Mouse (Mus musculus): ENCODE data around the gene Rbmx. TPM values are rescaled to one million over a fixed set of nuclear protein-coding genes. Genes with fewer than 3 reads are reported as not detected.
A peak's percentile ranks its signal among the peaks of the same experiment; 100 is the strongest.

Gene Rbmx
- 137 and 143 TPM in 2 replicates for polyA plus RNA-seq (2015; fragmentation: Nextera tagmentation; extraction: Ambion mirVana)

DNA sequence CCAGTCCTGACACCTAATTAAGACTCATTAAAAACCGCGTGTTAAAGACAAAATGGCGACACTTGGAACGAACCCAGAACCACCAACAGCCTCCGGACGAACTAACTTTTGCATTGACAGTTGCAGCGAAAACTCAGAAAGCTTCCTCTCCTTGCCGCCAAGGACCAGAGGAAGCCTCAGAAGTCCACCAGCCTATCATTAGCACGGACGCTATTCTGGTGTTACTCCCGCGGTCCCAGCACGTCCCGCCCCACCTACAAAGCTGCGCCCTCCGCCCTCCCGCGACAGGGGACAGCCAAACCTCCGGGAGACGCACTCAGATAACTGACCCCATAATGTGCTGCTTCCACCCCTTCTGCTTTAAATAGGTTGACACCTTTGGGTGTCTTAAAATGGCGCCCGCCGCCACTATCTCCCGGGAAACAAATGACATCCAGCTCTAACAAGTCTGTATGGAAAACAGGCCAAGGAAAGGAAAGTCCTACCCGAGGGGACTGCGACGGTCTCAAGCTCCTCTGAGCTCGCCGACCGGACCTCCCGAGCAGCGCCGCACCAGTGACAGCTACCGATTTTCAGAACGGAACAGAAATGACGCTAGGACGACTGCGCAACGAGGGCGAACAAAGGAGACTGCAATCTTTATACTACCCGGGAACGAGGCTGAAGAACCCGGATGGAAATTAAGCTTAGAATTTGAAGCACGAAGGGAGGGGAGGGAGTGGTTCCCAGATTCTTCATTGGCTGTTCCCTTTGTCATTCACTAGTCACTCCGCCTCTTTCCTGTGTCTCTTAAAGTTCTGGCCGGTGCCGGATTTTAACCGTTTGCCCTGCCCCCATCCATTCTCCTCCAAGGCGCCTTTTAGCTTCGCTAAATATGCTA lies at the start of gene Rbmx:
Rbmx (minus strand) TSS at position 670 of the 880 bp plus-strand sequence.
- WGBS = 19% methylated on average over 50 of the region's 50 CpGs
- Histone ChIP-seq H3K36me3 (ENCODE audit: insufficient read depth, low read length) (peaks cover 9% of the 10 kb centered on the region; the same call in 1 of the 2 replicates), H3K27ac (ENCODE audit: low read length) (peak within 1 kb of the TSS; percentile 85), H3K9me3 (ENCODE audit: low read length) (no peaks in the 10 kb centered on the region), H3K4me1 (ENCODE audit: insufficient read depth, low read length) (no peaks in the 10 kb centered on the region), H3K4me2 (replicated peaks; ENCODE audit: low read depth, low read length) (peak within 1 kb of the TSS; percentile 45), H3K9ac (replicated peaks; ENCODE audit: low read length) (peak within 1 kb of the TSS; percentile 73), H3K4me3 (ENCODE audit: low read length) (peak within 1 kb of the TSS; percentile 62), H3K27me3 (ENCODE audit: insufficient read depth, low read length) (no peaks in the 10 kb centered on the region)
- ATAC-seq (ENCODE audit: low FRiP score, low TSS enrichment) = peak; percentile 95

DNA sequence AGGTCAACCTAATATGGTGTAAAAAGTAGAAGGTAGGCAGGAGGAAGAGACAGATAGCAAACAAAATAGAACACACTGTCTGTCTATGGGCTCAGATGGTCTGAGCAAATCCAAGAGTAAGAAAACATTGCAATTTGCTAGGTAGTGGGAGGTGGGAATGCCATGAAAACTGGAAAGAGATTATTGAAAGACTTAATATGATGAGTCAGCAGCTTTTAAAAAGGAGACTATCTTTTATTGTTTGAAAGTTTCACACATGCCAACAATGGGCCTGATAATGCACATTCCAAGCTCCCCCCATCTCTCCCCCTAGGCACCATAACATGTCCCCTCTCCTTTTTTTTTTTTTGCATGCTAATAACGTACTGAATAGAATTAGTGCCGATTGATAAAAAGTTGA lies 41.1 kb upstream of the Rbmx start:
- no peaks in the 10 kb centered on the region for H3K27me3 ChIP-seq (ENCODE audit: insufficient read depth, low read length)
- no peaks in the 10 kb centered on the region for H3K4me1 ChIP-seq (ENCODE audit: insufficient read depth, low read length)
- no peak overlapping the region for H3K4me3 ChIP-seq (ENCODE audit: low read length)
- H3K36me3 ChIP-seq (ENCODE audit: insufficient read depth, low read length) = no peaks in the 10 kb centered on the region
- 88% methylated on average over 2 of the region's 2 CpGs for WGBS
- no peaks in the 10 kb centered on the region for H3K9me3 ChIP-seq (ENCODE audit: low read length)
- no peak overlapping the region for H3K27ac ChIP-seq (ENCODE audit: low read length)
- no peak overlapping the region for H3K9ac ChIP-seq (replicated peaks; ENCODE audit: low read length)
- H3K4me2 ChIP-seq (replicated peaks; ENCODE audit: low read depth, low read length) = no peak overlapping the region
- no peak for ATAC-seq (ENCODE audit: low FRiP score, low TSS enrichment)

DNA sequence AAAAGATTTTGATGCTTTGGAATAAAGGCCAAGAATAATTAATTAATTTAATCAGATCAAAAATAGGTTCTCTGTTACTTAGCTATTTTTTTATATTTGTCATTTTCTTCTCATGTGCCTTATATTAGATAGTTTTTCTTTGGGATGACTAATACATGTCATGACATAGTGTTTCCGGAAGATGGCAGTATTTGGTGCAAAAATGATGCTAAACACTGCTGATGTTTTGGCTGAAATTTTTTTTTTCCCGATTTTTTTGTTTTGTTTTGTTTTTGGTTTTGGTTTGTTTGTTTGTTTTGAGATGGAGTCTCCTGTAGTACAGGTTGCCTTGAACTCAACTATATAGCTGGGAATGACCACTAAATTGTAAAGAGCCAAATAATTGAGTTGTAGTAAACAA lies 38.8 kb upstream of the Rbmx start:
- no peaks in the 10 kb centered on the region for H3K9me3 ChIP-seq (ENCODE audit: low read length)
- no peaks in the 10 kb centered on the region for H3K4me1 ChIP-seq (ENCODE audit: insufficient read depth, low read length)
- H3K4me2 ChIP-seq (replicated peaks; ENCODE audit: low read depth, low read length) = no peak overlapping the region
- no peaks in the 10 kb centered on the region for H3K27me3 ChIP-seq (ENCODE audit: insufficient read depth, low read length)
- no peaks in the 10 kb centered on the region for H3K36me3 ChIP-seq (ENCODE audit: insufficient read depth, low read length)
- H3K9ac ChIP-seq (replicated peaks; ENCODE audit: low read length) = no peak overlapping the region
- H3K4me3 ChIP-seq (ENCODE audit: low read length) = no peak overlapping the region
- H3K27ac ChIP-seq (ENCODE audit: low read length) = no peak overlapping the region
- no peak for ATAC-seq (ENCODE audit: low FRiP score, low TSS enrichment)
- WGBS = 7% methylated on average over 2 of the region's 2 CpGs

GRCm38 (mm10) chrX:57408769-57409168 lies 15.9 kb upstream of the Rbmx start, which contains the start of gene Gm364:
Gene Gm364 (plus strand): TSS chrX:57409154.
- Histone ChIP-seq H3K9ac (replicated peaks; ENCODE audit: low read length) (no peak within 1 kb of the TSS), H3K4me3 (ENCODE audit: low read length) (no peak within 1 kb of the TSS), H3K4me1 (ENCODE audit: insufficient read depth, low read length) (no peaks in the 10 kb centered on the region), H3K4me2 (replicated peaks; ENCODE audit: low read depth, low read length) (no peak within 1 kb of the TSS), H3K36me3 (ENCODE audit: insufficient read depth, low read length) (no peaks in the 10 kb centered on the region), H3K27ac (ENCODE audit: low read length) (no peak within 1 kb of the TSS), H3K27me3 (ENCODE audit: insufficient read depth, low read length) (no peaks in the 10 kb centered on the region), H3K9me3 (ENCODE audit: low read length) (no peaks in the 10 kb centered on the region)
- ATAC-seq (ENCODE audit: low FRiP score, low TSS enrichment) = no peak
- 87% methylated on average over 12 of the region's 12 CpGs for WGBS

- Histone ChIP-seq H3K9me3 (ENCODE audit: low read length) (no peaks in the 10 kb centered on the region), H3K9ac (replicated peaks; ENCODE audit: low read length) (no peak overlapping the region), H3K27me3 (ENCODE audit: insufficient read depth, low read length) (no peaks in the 10 kb centered on the region), H3K4me2 (replicated peaks; ENCODE audit: low read depth, low read length) (no peak overlapping the region), H3K36me3 (ENCODE audit: insufficient read depth, low read length) (no peaks in the 10 kb centered on the region), H3K27ac (ENCODE audit: low read length) (no peak overlapping the region), H3K4me1 (ENCODE audit: insufficient read depth, low read length) (no peaks in the 10 kb centered on the region), H3K4me3 (ENCODE audit: low read length) (no peak overlapping the region)
- no peak for ATAC-seq (ENCODE audit: low FRiP score, low TSS enrichment)
Measured at GRCm38 (mm10) chrX:57403651-57404050, 10.8 kb upstream of the Rbmx start.

GRCm38 (mm10) chrX:57401388-57401787 lies 8.6 kb upstream of the Rbmx start:
- Histone ChIP-seq H3K9ac (replicated peaks; ENCODE audit: low read length) (no peak overlapping the region), H3K27me3 (ENCODE audit: insufficient read depth, low read length) (no peaks in the 10 kb centered on the region), H3K27ac (ENCODE audit: low read length) (no peak overlapping the region), H3K4me1 (ENCODE audit: insufficient read depth, low read length) (no peaks in the 10 kb centered on the region), H3K4me3 (ENCODE audit: low read length) (no peak overlapping the region), H3K4me2 (replicated peaks; ENCODE audit: low read depth, low read length) (no peak overlapping the region), H3K9me3 (ENCODE audit: low read length) (no peaks in the 10 kb centered on the region), H3K36me3 (ENCODE audit: insufficient read depth, low read length) (no peaks in the 10 kb centered on the region)
- WGBS = 71% methylated on average over 1 of the region's 1 CpGs
- ATAC-seq (ENCODE audit: low FRiP score, low TSS enrichment) = no peak

GRCm38 (mm10) chrX:57393412-57393811 lies 576 bp upstream of the Rbmx start:
- Histone ChIP-seq H3K27me3 (ENCODE audit: insufficient read depth, low read length) (no peaks in the 10 kb centered on the region), H3K27ac (ENCODE audit: low read length) (no peak overlapping the region), H3K9ac (replicated peaks; ENCODE audit: low read length) (peak overlapping the region; percentile 54; the same call in 1 of the 2 replicates), H3K4me1 (ENCODE audit: insufficient read depth, low read length) (no peaks in the 10 kb centered on the region), H3K4me3 (ENCODE audit: low read length) (no peak overlapping the region), H3K9me3 (ENCODE audit: low read length) (no peaks in the 10 kb centered on the region), H3K4me2 (replicated peaks; ENCODE audit: low read depth, low read length) (peak overlapping the region; percentile 42), H3K36me3 (ENCODE audit: insufficient read depth, low read length) (peaks cover 8% of the 10 kb centered on the region; the same call in 1 of the 2 replicates)
- 40% methylated on average over 7 of the region's 7 CpGs for WGBS
- ATAC-seq (ENCODE audit: low FRiP score, low TSS enrichment) = no peak

DNA sequence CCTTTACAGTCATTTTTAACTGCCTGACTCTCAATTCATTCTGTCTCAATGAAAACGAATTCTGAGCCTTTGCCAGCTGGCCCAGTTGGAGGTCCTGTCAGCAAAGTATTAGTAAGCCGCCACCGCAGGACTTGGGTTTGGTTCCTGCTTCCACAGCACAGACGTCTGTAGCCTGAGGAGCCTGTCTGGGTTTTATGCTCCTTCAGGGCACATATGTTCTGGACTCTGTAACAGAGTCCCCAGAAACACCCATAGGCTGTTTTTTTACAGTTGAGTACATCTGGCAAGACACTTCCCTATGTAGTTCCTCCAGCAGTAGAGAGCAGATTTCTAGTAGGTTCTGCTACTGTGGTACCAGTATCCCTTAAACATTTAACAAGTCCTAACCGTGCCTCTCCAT lies 11.9 kb downstream of the Rbmx start:
- ATAC-seq (ENCODE audit: low FRiP score, low TSS enrichment) = no peak
- Histone ChIP-seq H3K4me3 (ENCODE audit: low read length) (no peak overlapping the region), H3K9ac (replicated peaks; ENCODE audit: low read length) (no peak overlapping the region), H3K4me1 (ENCODE audit: insufficient read depth, low read length) (no peaks in the 10 kb centered on the region), H3K9me3 (ENCODE audit: low read length) (no peaks in the 10 kb centered on the region), H3K4me2 (replicated peaks; ENCODE audit: low read depth, low read length) (no peak overlapping the region), H3K27ac (ENCODE audit: low read length) (no peak overlapping the region), H3K36me3 (ENCODE audit: insufficient read depth, low read length) (peaks cover 45% of the 10 kb centered on the region), H3K27me3 (ENCODE audit: insufficient read depth, low read length) (no peaks in the 10 kb centered on the region)
- WGBS = 81% methylated on average over 5 of the region's 5 CpGs

DNA sequence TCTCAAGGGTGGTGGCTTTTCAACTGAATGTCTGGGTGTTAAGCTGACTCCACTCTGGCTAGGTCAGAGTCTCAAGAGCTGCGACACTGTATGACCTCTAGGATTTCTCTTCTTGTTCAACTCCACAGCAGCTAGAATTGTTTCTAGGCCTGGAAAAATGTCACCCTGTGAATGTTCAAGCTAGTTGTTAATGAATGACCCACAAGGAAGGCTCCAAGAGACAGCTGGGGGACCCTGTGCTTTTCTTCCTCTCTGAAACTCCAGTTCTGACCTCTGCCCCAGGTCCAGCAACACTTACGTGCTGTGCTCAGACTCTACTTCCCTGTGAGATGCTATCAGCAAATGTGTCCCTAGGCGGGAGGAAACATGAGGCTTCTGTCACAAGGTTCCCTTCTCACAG lies 14.3 kb downstream of the Rbmx start:
- WGBS = 78% methylated on average over 3 of the region's 3 CpGs
- peak; percentile 71; the same call in 1 of the 2 replicates for ATAC-seq (ENCODE audit: low FRiP score, low TSS enrichment)
- Histone ChIP-seq H3K9ac (replicated peaks; ENCODE audit: low read length) (no peak overlapping the region), H3K9me3 (ENCODE audit: low read length) (no peaks in the 10 kb centered on the region), H3K4me3 (ENCODE audit: low read length) (no peak overlapping the region), H3K4me1 (ENCODE audit: insufficient read depth, low read length) (no peaks in the 10 kb centered on the region), H3K36me3 (ENCODE audit: insufficient read depth, low read length) (peaks cover 30% of the 10 kb centered on the region), H3K27me3 (ENCODE audit: insufficient read depth, low read length) (no peaks in the 10 kb centered on the region), H3K4me2 (replicated peaks; ENCODE audit: low read depth, low read length) (no peak overlapping the region), H3K27ac (ENCODE audit: low read length) (no peak overlapping the region)

DNA sequence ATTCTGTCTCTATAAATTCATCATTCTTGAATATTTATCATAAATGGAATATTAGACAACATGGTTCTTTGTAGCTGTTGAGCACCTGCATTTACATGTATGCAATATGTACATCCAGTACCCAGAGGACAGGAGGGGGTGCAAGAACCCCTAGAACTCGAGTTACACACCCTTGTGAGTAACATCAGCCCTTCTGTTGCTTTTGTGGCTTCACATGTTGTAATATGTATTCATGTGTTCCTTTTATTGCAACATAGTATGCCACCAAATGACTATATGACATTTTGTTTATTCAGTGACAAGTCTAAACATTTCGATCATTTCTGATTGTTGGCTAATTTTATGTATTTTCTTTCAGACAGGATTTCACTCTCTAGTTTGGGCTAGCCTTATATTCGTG lies 15.7 kb downstream of the Rbmx start:
- Histone ChIP-seq H3K4me1 (ENCODE audit: insufficient read depth, low read length) (no peaks in the 10 kb centered on the region), H3K36me3 (ENCODE audit: insufficient read depth, low read length) (peaks cover 26% of the 10 kb centered on the region), H3K27ac (ENCODE audit: low read length) (no peak overlapping the region), H3K9ac (replicated peaks; ENCODE audit: low read length) (no peak overlapping the region), H3K9me3 (ENCODE audit: low read length) (no peaks in the 10 kb centered on the region), H3K4me2 (replicated peaks; ENCODE audit: low read depth, low read length) (no peak overlapping the region), H3K27me3 (ENCODE audit: insufficient read depth, low read length) (no peaks in the 10 kb centered on the region), H3K4me3 (ENCODE audit: low read length) (no peak overlapping the region)
- WGBS = 71% methylated on average over 3 of the region's 3 CpGs
- no peak for ATAC-seq (ENCODE audit: low FRiP score, low TSS enrichment)
